Mouse (Mus musculus): Measurements from ENCODE around the gene BC049352.

The BC049352 gene

DNA sequence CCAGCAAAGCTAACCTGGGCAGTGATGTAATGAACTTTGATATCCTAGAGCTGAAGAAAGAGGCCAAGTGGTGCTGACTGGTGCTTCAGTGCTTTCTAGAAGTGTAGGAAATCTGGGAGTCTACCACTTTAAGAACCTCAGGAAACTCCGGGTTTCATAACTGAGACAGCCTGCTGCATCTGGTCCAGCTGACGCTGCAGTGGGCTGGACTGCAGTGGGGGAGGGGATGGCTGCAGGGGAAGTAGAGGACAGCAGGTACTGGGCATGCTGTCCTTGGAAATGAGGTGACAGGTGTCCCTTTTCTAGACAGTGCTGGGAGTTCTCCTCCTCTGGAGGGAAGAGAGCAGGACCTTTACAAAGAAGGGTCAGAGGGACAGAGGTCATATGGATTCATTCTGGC lies at the start of gene BC049352:
Gene BC049352, plus strand, starts transcription at position 238 of the 400 bp plus-strand sequence.
- DNase-seq (ENCODE audit: low read depth, low spot score), result no peak

DNA sequence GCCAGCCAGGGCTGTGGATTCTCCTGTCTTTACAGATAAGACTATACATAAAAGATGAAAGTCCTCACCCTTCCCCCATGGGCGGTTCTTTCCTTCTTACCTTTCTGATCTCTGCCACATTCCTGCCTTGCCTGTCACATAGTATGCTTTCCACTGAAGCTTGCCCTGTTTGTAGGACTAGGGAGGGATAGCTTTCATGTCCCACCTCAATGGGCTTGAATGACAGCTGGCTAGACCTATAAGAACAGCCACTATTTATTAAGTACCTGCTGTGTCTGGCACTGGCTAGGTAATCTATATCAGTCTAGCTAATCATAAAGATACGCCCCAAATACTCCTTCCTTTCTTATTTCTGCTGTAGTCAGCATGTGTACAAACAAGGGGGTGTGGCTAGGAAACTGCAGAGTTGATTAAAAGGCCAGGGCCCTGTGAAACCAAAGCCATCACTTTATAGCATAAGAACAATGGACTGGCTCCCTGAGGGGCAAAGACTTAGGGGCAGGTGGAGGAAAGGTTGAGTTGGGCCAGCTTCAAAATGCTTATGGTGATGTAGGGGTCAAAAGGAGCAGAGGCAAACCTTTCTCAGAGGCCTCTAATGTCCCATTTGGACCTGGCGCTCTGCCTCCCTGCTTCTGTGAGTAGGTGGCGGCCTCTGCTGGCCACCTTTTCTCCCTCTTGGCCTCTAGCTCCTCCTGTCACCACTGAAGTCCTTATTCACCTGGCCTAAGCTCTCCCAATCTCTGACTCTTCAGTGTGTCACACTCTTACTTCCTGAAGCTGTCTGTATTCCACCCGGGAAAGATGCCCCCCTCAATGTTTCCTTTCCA lies 48.1 kb upstream of the BC049352 start:
- peak; percentile 43 for DNase-seq (ENCODE audit: low read depth, low spot score)

DNA sequence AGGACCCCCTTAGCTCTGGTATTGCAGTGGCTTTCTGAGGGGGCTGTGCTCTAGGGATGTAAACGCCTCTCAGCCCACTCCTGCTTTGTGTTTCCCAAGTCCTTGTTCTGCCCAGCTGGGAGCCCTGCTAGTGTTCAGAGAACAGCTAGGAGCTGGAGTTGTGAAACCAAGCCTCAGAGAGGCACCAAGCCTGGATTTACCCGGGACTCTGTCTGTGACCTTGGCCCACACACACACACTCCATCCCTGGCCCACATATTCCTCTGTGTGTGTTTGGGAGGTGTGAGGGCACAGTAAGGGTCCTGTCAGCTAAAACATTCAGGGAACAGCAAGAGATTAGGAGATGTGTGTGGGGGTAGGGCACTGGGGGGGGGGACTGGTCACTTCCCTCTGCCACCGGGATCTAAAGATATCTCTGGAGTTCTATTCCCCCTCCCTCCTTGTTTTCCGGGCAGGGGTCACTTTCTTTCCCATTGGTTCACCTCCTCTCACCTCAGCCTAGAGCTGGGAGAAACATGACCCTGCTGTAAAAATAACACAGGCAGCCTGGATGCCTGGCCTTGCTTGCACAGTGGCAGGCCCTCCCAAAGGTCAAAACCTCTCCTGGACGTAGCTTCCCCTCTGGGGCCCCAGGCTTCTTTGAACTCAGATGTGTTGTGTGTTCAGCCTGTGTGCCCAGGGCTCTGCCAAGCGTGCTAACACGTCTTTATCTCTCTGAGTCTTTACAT lies 45.2 kb upstream of the BC049352 start:
- peak; percentile 34 for DNase-seq (ENCODE audit: low read depth, low spot score)

DNA sequence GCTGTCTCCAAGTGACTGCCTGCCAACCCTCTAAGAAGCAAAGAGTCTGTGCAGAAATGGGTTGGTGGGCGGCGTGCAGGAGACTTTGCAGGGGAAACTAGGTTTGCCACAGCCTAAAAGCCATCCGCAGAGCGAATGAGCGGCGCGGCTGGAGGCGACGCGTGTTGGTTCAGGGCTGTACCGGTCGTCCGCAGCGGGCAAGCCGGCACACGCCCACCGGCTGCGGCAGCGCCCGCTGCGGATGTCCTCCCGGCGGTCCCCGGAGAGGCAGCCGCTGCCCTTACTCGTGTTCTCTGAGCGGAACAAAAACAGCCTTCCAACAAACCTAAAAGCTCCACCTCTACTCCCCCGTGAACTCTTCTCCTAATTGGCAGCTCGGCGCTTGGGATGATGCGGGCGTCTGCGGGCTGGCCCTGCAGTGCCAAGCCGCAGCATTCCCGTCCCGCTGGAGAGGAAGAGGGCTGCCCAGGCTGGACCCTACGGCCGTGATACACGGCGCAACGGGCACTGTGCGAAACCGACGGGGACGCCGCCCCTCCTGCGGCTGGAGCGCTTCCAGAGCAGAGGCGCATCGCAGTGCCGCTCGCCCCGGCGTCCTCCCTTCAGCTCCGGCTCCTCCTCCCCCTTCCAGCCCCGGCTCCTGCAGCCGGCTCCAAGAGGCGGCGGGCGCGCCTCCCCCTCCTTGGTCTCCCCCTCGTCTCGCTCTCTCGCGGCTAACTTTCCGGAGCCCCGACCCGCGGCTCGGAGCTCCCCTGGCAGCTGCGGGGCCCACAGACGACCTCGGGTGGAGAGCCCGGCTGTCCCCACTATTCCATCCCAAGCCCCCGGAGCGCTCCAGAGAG lies 43.4 kb upstream of the BC049352 start, which contains the start of gene Scn4b:
Gene Scn4b, plus strand, starts transcription at position 205 of the 842 bp plus-strand sequence.
- DNase-seq (ENCODE audit: low read depth, low spot score), result peak; percentile 53

DNA sequence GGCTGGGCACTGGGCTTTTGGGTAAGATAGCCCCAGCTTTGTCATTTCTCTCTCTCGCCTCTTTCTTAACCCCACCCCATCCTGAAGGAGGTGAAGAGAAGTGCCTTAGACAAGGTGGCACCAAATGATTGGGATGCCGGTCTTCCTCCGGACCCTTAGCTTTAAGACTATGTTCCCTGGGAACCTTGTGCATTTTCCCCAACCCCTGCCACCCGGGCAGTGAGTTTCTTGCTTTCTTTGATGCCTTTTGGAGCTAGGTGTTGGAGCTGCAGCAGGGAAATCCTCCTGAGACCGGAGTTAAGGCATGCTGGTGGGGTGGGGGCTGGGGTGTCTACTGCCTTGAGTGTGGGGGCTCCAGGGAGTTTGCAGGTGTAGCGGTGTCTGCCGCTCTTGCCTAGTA lies 42.7 kb upstream of the BC049352 start:
- no peak for DNase-seq (ENCODE audit: low read depth, low spot score)

DNA sequence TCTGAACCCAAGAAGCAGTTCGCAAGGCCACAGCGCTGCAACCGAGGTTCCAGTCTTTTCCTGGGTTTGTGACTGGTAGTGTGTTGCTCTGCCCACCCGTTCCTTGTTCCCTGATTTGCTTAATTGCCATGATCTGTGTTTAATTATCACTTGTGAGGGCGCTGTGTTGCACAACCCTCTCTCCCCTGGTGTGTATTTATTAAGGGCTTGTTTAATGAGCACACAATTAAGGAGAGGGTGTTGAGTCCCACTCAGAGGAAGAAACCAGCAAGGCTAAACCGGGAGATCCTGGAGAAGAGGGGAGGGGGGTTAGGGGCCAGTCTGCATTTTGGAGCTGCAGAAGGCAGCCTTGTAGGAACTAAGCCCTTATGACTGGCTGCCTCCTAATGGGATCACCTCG lies 40.9 kb upstream of the BC049352 start:
- no peak for DNase-seq (ENCODE audit: low read depth, low spot score)

DNA sequence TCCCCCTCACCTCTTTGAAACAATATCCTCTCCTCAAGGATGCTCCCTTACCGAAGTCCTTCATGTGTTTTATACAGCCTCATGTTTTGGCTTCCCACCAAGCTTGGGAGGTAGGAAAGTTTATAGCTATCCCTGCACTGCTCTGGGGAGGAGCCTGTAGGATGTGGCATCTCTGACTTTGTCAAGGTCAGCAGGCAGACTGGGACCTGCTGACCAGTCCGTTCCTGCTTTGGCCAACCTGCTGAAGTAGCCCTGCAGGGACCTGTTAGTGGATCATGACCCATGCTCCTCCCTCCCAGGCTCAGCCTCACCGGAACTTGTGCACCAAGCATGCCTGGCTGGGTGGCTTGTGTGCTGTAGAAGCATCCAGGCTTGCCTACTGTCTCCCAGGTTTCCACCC lies 39.1 kb upstream of the BC049352 start:
- no peak for DNase-seq (ENCODE audit: low read depth, low spot score)

DNA sequence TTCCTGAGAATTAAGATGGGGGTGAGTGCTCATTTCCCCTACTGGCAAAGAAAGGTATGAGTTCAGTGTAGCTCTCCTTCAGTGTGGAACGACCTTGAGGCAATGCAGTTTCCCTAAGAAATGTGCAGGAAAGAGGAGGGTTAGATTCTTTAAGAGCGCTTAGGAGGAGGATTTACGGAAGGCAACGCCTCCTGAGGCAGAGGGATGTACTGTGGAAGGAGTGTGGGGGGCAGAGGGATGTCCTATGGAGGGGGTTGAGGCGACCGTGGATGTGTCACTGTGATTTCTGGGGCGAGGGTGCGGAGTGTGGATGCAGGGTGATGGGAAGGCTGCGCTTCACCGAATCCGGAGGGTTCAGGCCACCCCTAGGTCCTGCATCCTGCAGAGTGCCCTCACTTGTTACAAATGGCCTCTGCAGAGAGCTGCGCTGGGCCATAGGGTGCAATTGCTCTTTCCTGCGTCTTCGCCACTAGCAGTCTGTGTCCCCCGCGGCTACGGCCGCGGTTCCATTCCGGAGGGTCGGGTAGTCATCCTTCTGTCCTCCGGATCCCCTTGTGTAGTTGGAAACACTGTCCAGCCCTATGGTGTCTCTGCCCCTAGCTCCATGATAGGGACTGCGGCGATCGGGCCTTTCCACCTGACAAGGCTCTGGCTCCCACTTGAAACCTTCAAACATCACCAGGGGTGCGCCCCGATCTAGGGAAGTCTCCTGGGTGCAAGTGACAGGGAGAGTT lies 36.1 kb upstream of the BC049352 start:
- peak; percentile 59 for DNase-seq (ENCODE audit: low read depth, low spot score)

DNA sequence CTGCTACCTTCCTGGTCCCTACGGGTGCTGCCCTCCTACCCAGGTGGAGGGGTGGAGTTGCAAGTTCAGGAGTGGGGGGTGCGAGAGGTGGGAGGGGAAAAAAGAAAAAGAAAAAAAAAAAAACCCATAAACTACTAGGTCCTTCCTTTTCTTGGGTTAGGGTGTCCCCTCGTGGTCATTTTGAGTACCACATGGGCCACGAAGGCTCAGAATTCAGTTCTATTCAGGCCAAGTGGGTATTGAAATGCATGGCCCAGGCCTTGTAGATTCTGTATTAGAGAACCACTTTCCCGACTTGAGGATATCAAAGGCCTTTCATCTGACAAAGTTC lies 35.6 kb upstream of the BC049352 start:
- DNase-seq (ENCODE audit: low read depth, low spot score), result peak; percentile 76

DNA sequence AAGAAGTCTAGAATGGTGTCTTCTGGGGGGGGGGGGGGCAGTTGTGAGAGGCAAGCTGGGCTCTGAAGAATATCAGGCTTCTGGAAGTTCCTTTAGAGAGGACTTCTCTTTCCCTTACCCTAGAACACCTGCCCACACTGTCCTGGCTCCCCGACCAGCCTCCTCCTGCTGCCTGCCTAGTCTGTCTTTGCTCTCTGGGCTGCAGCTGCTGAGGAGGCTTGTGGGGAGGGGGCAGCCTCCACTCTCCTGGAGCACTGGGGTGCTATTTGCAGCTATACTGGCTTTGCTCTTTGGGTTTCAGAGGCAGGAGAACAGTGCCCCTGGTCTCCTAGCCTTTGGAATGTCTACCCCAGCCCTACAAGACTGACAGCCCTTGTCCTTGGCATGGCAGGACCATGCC lies 30.9 kb upstream of the BC049352 start:
- no peak for DNase-seq (ENCODE audit: low read depth, low spot score)

DNA sequence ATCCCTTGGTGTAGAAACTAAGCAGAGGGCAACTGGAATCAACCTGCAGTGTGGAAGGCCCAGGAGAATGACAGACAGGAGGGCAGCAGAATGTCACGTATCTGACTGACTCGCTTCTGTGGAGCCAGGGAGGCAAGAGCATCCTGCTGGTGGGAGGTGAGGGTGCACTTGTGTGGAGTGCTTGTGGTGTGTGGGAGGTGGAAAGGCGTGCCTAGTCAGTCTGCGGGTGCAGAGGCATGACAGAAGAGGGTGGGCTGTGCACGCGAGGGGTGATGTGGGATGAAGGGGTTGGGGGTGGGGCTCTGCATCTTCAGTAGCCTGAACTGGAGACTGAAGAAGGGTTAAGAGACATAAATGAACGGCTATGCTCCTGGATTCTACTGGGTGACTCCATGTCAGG lies 28.4 kb upstream of the BC049352 start:
- DNase-seq (ENCODE audit: low read depth, low spot score), result no peak

DNA sequence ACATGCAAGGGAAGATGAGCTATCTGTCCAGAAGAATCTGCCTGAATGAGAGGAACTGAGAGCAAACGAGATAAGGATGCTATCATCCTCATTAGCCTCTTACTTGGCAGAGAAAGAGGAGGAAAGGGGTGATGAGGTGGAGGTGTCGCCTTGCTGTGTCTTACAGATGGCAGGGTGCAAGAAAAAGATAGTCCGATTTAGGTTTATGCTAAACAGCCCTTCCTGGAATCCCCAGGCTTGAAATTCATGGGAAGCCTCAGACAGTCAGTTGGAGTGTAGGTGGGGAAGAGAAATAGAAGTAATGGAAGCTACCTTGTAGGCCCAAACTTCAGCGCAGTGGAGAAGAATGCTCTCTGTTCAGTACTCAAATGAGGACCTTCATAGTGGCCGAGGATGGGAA lies 13.9 kb upstream of the BC049352 start:
- no peak for DNase-seq (ENCODE audit: low read depth, low spot score)

DNA sequence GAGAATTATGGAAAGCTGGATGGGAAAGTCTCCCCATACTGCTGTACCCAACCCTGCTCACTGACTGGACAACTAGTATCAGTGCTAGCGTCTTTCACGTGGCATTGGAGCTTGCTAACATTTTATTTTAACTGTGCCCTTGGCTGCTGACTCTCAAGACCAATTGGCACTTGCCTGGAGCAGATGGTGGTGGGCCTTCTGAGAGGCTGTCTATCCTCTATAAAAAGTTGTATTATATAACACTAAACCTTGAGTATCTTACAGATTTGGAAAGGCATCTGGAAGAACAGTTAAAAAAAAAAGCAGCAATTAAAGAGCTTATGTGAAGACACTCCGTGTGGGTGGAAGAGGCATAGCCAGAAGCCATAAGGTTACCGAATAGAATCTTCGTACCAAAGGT lies 11.7 kb upstream of the BC049352 start:
- no peak for DNase-seq (ENCODE audit: low read depth, low spot score)

DNA sequence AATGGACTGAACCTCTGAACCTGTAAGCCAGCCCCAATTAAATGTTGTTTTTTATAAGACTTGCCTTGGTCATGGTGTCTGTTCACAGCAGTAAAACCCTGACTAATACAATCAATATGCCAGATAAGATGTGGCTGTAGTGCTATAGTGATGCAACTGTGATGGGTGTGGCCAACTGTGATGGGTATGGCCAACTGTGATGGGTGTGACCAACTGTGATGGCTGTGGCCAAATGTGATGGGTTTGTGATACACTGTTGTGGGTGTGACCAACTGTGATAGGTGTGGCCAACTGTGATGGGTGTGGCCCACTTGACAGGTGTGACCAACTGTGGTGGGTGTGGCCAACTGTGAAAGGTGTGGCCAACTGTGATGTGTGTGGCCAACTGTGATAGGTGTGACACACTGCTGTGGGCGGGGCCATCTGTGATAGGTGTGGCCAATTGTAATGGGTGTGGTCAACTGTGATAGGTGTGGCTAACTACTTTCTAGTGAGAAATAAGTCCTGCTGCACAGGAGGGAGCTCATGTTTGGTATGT lies 10.7 kb upstream of the BC049352 start:
- DNase-seq (ENCODE audit: low read depth, low spot score), result no peak

DNA sequence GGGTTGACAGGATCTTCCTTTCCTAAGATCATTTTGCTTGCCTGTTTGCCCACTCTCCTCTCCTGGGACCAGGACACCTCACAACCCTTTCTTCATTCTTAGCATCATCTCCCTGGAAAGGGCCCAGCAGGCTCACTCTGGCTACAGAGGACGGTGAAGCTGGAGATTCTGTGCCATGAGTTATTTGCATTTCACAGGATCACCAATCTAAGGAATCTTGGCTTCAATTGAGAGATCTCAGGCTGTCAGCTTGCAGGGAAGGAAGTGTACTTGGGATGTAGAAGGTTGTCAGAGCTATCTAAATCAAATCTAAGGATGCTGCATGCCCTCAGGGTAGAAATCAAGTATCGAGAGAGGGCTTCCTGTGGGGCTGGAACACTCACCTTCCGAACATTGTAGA lies 8.3 kb upstream of the BC049352 start:
- DNase-seq (ENCODE audit: low read depth, low spot score), result no peak

DNA sequence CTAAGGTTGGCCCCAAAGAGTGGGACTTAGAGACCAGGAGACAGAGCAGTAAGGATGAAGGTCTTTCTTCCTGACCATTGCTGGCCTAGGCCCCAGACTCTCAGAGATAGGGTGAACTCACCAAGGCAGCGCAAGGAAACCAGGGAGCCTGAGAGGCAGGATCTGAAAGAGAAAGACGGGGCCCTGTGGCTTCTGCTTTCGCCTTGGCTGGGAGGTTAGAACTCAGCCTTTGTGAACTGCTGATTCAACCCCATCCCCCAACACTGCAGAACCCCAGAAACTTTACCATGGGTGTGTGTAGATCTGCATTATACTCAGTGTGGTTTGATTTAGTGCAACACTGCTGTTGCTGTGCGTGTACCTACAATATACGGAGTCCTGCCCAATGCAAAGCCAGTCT lies 2.5 kb upstream of the BC049352 start:
- no peak for DNase-seq (ENCODE audit: low read depth, low spot score)

DNA sequence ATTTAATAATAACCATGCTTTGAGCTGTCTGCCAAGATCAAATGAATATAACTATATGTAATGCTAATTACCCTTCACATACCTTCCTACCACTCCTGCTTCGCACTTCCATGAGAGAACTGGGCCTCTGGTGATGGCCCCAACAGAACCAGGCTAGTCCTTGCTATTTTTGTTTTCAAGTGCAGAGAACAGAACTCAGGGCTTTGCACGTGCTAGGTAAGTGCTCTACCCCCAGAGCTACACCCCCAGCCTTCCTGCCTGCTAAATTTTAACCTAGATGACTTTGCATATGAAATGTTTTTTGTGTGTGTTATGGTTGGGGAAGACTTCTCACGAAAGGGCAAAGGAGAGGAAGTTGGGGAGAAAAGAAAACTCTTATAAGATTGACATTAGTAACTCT lies 714 bp downstream of the BC049352 start:
- no peak for DNase-seq (ENCODE audit: low read depth, low spot score)

DNA sequence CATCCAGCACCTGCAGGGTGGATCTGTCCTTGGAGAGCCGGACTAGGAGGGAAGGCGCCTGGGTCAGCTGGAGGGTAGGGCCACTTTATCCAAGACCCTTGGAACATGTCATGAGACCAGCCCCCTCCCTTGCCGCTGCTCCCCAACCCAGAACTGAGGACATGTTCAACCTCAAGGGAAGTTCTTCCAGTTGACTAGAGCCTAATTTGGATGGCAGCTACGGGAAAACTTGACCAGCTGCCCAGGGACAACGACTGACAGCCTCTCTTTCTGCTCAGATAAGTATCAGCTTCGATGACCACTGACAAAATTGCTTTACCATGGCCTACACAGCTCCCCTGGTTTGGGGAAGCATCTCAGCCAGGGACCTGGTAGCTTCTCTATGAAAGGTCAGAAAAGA lies 1.5 kb downstream of the BC049352 start:
- no peak for DNase-seq (ENCODE audit: low read depth, low spot score)

DNA sequence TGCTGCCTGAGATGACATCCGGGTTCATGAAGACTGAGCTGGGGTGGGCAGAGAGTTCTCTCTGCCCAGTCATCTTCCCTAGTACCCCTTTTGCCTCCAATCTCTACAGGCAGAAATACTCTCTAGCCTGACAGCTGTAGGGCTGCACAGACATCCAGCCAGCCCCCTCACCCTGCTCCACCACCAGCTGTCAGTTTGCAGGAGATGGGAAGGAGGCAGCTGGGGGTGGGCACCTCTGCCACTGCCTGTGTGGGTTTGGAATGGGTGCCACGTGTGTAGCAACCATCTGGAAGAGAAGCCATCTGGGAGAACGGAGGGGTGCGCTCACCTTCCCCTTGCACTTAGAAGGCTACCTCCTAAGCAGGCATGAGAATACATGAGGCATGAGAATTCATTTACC lies 3.4 kb downstream of the BC049352 start:
- DNase-seq (ENCODE audit: low read depth, low spot score), result no peak

DNA sequence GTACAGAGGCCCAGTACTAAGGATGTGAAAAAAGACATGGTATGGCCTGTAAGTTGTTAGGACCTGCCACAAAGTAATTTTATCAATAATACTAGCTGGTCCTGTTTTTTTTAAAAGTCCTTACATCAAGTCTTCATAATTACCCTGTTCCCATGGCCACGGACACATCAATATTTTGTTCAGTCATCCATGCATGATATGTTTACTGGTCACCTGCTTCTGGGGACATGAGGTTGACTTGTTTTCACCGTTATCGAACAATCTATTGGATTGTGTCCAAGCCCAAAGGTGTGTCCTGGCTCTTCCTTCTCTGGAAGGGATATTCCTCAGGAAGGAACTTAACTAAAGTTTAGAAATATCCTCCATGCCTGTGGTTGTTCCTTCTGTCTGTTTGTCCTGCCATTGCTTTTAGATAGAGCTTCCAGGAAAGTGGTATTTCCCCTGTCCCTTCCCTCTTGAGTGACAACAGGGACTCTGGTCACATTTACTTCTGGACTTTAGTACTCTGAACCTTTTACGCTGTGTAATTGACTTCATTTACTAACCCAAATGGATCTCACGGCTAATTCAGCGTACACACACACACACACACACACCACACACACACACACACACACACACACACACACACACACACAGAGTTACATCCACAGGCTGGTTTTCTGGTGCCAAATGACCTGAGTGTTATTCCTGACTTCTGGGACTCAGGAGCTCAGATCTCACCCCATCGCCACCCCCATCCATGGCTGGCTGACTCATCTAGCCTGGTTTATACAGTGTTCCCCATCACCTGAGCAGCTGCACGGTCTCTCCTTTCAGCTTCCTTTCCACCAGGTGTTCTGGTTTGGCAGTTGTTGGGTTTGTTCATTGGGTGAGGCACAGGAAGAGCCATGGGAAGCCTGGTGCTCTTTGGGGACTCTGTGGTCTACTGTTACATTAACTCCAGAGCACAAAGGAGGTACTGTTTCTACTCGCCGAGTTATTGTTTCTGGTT lies 7.1 kb downstream of the BC049352 start:
- no peak for DNase-seq (ENCODE audit: low read depth, low spot score)
